Mouse (Mus musculus) brain, embryonic 14.5 days (tissue): Measurements from ENCODE around the gene Dgkz. TPM values are rescaled to one million over a fixed set of nuclear protein-coding genes. Genes with fewer than 3 reads are reported as not detected.

Source experiments
- DNase-seq: peaks from one replicate; pipeline ENCODE4 v3.0.0-alpha.2; 2011; ENCODE audit warnings: low read depth
- CTCF ChIP-seq: fragments of 200-500 bp; IDR thresholded peaks from 2 replicates; pipeline ENCODE4 v1.5.1; 2012; ENCODE audit warnings: inconsistent platforms, mild to moderate bottlenecking, moderate library complexity, borderline replicate concordance; ENCODE audit not compliant: insufficient read depth, insufficient read length; ENCODE audit errors: extremely low read depth
- POLR2A ChIP-seq: fragments of 200-500 bp; IDR thresholded peaks from 2 replicates; pipeline ENCODE4 v1.6.1; 2012; ENCODE audit warnings: mild to moderate bottlenecking, inconsistent platforms, borderline replicate concordance; ENCODE audit not compliant: poor library complexity, insufficient read depth, insufficient read length, severe bottlenecking; ENCODE audit errors: extremely low read depth
- polyA plus RNA-seq: library from polyadenylated mRNA; depleted of rRNA; stranded (reverse); fragments of >200 nt; gene quantifications from 2 replicates; pipeline ENCODE4 v1.2.3, GENCODE M21; 2012

The Dgkz gene
- polyA plus RNA-seq, 1 experiment: 102 TPM

- TF ChIP-seq POLR2A (no peak), CTCF (no peak)
- no peak for DNase-seq
These were observed 52.9 kb downstream of the Dgkz start for GRCm38 (mm10) chr2:91922586-91923414.

- TF ChIP-seq POLR2A (no peak), CTCF (peak; percentile 64)
- DNase-seq: peak; percentile 84
These were observed 53.7 kb downstream of the Dgkz start for GRCm38 (mm10) chr2:91921790-91922570.

GRCm38 (mm10) chr2:91921181-91921789 lies 54.4 kb downstream of the Dgkz start:
- DNase-seq: peak; percentile 25
- TF ChIP-seq CTCF (no peak), POLR2A (no peak)

- DNase-seq: no peak
- TF ChIP-seq POLR2A: no peak
- no peak for TF ChIP-seq CTCF
These were observed 55.5 kb downstream of the Dgkz start for GRCm38 (mm10) chr2:91920130-91920529.

- TF ChIP-seq POLR2A: no peak
- no peak for DNase-seq
These were observed 58.6 kb downstream of the Dgkz start for GRCm38 (mm10) chr2:91917096-91917495.

GRCm38 (mm10) chr2:91916346-91916977 lies 59.2 kb downstream of the Dgkz start:
- TF ChIP-seq CTCF (no peak), POLR2A (no peak)
- DNase-seq: no peak

GRCm38 (mm10) chr2:91913328-91914110 lies 62.1 kb downstream of the Dgkz start:
- TF ChIP-seq POLR2A (no peak), CTCF (no peak)
- DNase-seq: no peak

GRCm38 (mm10) chr2:91912616-91913015 lies 63.0 kb downstream of the Dgkz start:
- no peak for TF ChIP-seq CTCF
- TF ChIP-seq POLR2A: no peak
- no peak for DNase-seq

GRCm38 (mm10) chr2:91906141-91906540 lies 69.5 kb downstream of the Dgkz start:
- DNase-seq: no peak

GRCm38 (mm10) chr2:91904618-91905307 lies 70.9 kb downstream of the Dgkz start:
- peak; percentile 89 for DNase-seq
- TF ChIP-seq CTCF: no peak
- no peak for TF ChIP-seq POLR2A

More at GRCm38 (mm10) chr2:91906141-91906540, 69.5 kb downstream of the Dgkz start:
- TF ChIP-seq CTCF (no peak), POLR2A (no peak)
